Mouse (Mus musculus) MEL-GATA-1-ER (cell line): ENCODE measurements around the gene Acta1.

ENCODE experiments used
- DNase-seq: peaks from one replicate; pipeline ENCODE4 v3.0.0-alpha.2; 2012; ENCODE audit warnings: low read depth; ENCODE audit errors: extremely low read depth

Gene Acta1

GRCm38 (mm10) chr8:123883094-123883493 lies 11.5 kb downstream of the Acta1 start:
- DNase-seq = no peak

- no peak for DNase-seq
These were observed 12.1 kb downstream of the Acta1 start for GRCm38 (mm10) chr8:123882412-123882811.

- DNase-seq = no peak
These were observed 13.7 kb downstream of the Acta1 start for GRCm38 (mm10) chr8:123880821-123881350.

- no peak for DNase-seq
These were observed 14.3 kb downstream of the Acta1 start for GRCm38 (mm10) chr8:123880271-123880670.

- no peak for DNase-seq
These were observed 16.7 kb downstream of the Acta1 start for GRCm38 (mm10) chr8:123877865-123878264.

- DNase-seq = no peak
These were observed 20.2 kb downstream of the Acta1 start for GRCm38 (mm10) chr8:123874324-123874723.

GRCm38 (mm10) chr8:123873364-123873763 lies 21.2 kb downstream of the Acta1 start:
- DNase-seq = no peak

- no peak for DNase-seq
These were observed 22.5 kb downstream of the Acta1 start for GRCm38 (mm10) chr8:123872048-123872447.

- no peak for DNase-seq
These were observed 27.6 kb downstream of the Acta1 start for GRCm38 (mm10) chr8:123866971-123867370.

- no peak for DNase-seq
These were observed 28.8 kb downstream of the Acta1 start for GRCm38 (mm10) chr8:123865786-123866185.

- DNase-seq = no peak
These were observed 34.2 kb downstream of the Acta1 start for GRCm38 (mm10) chr8:123860386-123860785.

- DNase-seq = no peak
These were observed 34.8 kb downstream of the Acta1 start, which contains the start of gene Ccsap for GRCm38 (mm10) chr8:123859648-123860259. TSS of gene Ccsap (minus strand) at chr8:123860209.

- peak; percentile 66 for DNase-seq
These were observed 35.5 kb downstream of the Acta1 start for GRCm38 (mm10) chr8:123858941-123859647.

GRCm38 (mm10) chr8:123858574-123858940 lies 36.0 kb downstream of the Acta1 start:
- no peak for DNase-seq

GRCm38 (mm10) chr8:123857361-123857760 lies 37.2 kb downstream of the Acta1 start:
- no peak for DNase-seq

- no peak for DNase-seq
These were observed 39.6 kb downstream of the Acta1 start for GRCm38 (mm10) chr8:123854733-123855475.

- peak; percentile 52 for DNase-seq
These were observed 40.3 kb downstream of the Acta1 start for GRCm38 (mm10) chr8:123854252-123854651.

- DNase-seq = no peak
These were observed 43.0 kb downstream of the Acta1 start for GRCm38 (mm10) chr8:123851590-123851989.

GRCm38 (mm10) chr8:123849352-123849751 lies 45.2 kb downstream of the Acta1 start:
- DNase-seq = no peak

GRCm38 (mm10) chr8:123847546-123847945 lies 47.0 kb downstream of the Acta1 start:
- DNase-seq = no peak

- no peak for DNase-seq
These were observed 48.0 kb downstream of the Acta1 start for GRCm38 (mm10) chr8:123846509-123846908.

GRCm38 (mm10) chr8:123845991-123846390 lies 48.6 kb downstream of the Acta1 start:
- DNase-seq = no peak
